Mouse (Mus musculus): ENCODE measurements around the gene Snrpa. TPM values are rescaled to one million over a fixed set of nuclear protein-coding genes. Genes with fewer than 3 reads are reported as not detected.
A peak's percentile ranks its signal among the peaks of the same experiment; 100 is the strongest.

Snrpa gene
- total and polyA plus RNA-seq, 3 experiments: 67.1 to 233 (median 123) TPM

- Histone ChIP-seq H3K79me2 (replicated peaks; ENCODE audit: control insufficient read depth, extremely low read depth, insufficient read depth, poor library complexity, severe bottlenecking) (peaks cover 14% of the 10 kb centered on the region; the same call in 1 of the 2 replicates), H3K27me3 (replicated peaks) (no peaks in the 10 kb centered on the region), H3K9ac (ENCODE audit: insufficient read depth, low read depth) (peak overlapping the region; percentile 22; the same call in 1 of the 2 replicates), H3K27ac (ENCODE audit: insufficient read depth, low read depth) (peak overlapping the region; percentile 1; the same call in 1 of the 2 replicates), H3K4me2 (ENCODE audit: insufficient read depth, low read depth, poor library complexity, severe bottlenecking) (peak overlapping the region; percentile 78), H3K4me1 (ENCODE audit: control insufficient read depth in 1 of 2, insufficient read depth in 2 of 2) (peaks cover 19 to 63% of the 10 kb centered on the region in 2 experiments), H3K36me3 (replicated peaks in 1 of 2; ENCODE audit: control insufficient read depth in 1 of 2, insufficient read depth in 1 of 2, low read length in 1 of 2) (peaks cover 0 to 36% of the 10 kb centered on the region in 2 experiments), H3K4me3 (replicated peaks in 1 of 3; ENCODE audit: low read depth in 2 of 3, low read length in 2 of 3, poor library complexity in 1 of 3) (peak overlapping the region; percentile 16 to 47 (median 30)), H3K9me3 (replicated peaks; ENCODE audit: low read length) (no peaks in the 10 kb centered on the region)
- in situ Hi-C loops (cut with MboI; ENCODE audit: low pct_ligation_motif_present, low pct_unique_long_range_greater_than_20kb, low sequenced_read_pairs): loop anchor here (5.0 kb wide), 2 partner anchors 33 to 63 kb away; no protein-coding TSS in a partner anchor
- dilution Hi-C loops (cut with MboI; ENCODE audit: extremely low pct_ligation_motif_present, extremely low pct_unique_long_range_greater_than_20kb, low sequenced_read_pairs): no loop called here
- TF ChIP-seq ETS1 (conservative IDR thresholded peaks at IDR 0.05; ENCODE audit: low read depth, low read length) (peak; percentile 88), USF2 (conservative IDR thresholded peaks at IDR 0.05; ENCODE audit: low read depth, low read length) (no peak), EP300 (IDR thresholded peaks at IDR 0.05; ENCODE audit: low read length) (no peak), BHLHE40 (IDR thresholded peaks at IDR 0.05; ENCODE audit: low read depth, low read length) (peak; percentile 33; the same call in 1 of the 2 replicates), TCF12 (IDR thresholded peaks at IDR 0.05; ENCODE audit: low read depth, low read length) (peak; percentile 45; the same call in 1 of the 2 replicates), NRF1 (IDR thresholded peaks at IDR 0.05; ENCODE audit: low read depth, low read length) (peak; percentile 77), MXI1 (IDR thresholded peaks at IDR 0.05; ENCODE audit: low read depth, low read length) (peak; percentile 32; the same call in 1 of the 2 replicates), CHD1 (IDR thresholded peaks at IDR 0.05; ENCODE audit: low read depth, low read length) (peak; percentile 90; the same call in 1 of the 2 replicates), SIN3A (IDR thresholded peaks at IDR 0.05; ENCODE audit: low read length) (peak; percentile 81), E2F4 (IDR thresholded peaks at IDR 0.05; ENCODE audit: insufficient replicate concordance, low read depth, low read length) (no peak), PAX5 (IDR thresholded peaks at IDR 0.05; ENCODE audit: low read length) (no peak), POLR2AphosphoS2 (IDR thresholded peaks at IDR 0.05; ENCODE audit: low read depth, low read length) (no peak)
- peak; percentile 18 for DNase-seq (ENCODE audit: extremely low read depth)
These were observed 29.0 kb upstream of the Snrpa start for GRCm38 (mm10) chr7:27224877-27225575.

GRCm38 (mm10) chr7:27222538-27222937 is 26.5 kb upstream of the Snrpa start:
- Histone ChIP-seq H3K4me3 (replicated peaks in 1 of 3; ENCODE audit: low read depth in 2 of 3, low read length in 2 of 3, poor library complexity in 1 of 3) (no peak overlapping the region), H3K9me3 (replicated peaks; ENCODE audit: low read length) (no peaks in the 10 kb centered on the region), H3K79me2 (replicated peaks; ENCODE audit: control insufficient read depth, extremely low read depth, insufficient read depth, poor library complexity, severe bottlenecking) (peaks cover 14% of the 10 kb centered on the region; the same call in 1 of the 2 replicates), H3K4me1 (ENCODE audit: control insufficient read depth in 1 of 2, insufficient read depth in 2 of 2) (peaks cover 19 to 58% of the 10 kb centered on the region in 2 experiments), H3K27me3 (replicated peaks) (no peaks in the 10 kb centered on the region), H3K36me3 (replicated peaks in 1 of 2; ENCODE audit: control insufficient read depth in 1 of 2, insufficient read depth in 1 of 2, low read length in 1 of 2) (peaks cover 8 to 54% of the 10 kb centered on the region in 2 experiments), H3K27ac (ENCODE audit: insufficient read depth, low read depth) (no peak overlapping the region), H3K9ac (ENCODE audit: insufficient read depth, low read depth) (no peak overlapping the region), H3K4me2 (ENCODE audit: insufficient read depth, low read depth, poor library complexity, severe bottlenecking) (no peak overlapping the region)
- in situ Hi-C loops (cut with MboI; ENCODE audit: low pct_ligation_motif_present, low pct_unique_long_range_greater_than_20kb, low sequenced_read_pairs): no loop called here
- dilution Hi-C loops (cut with MboI; ENCODE audit: extremely low pct_ligation_motif_present, extremely low pct_unique_long_range_greater_than_20kb, low sequenced_read_pairs): no loop called here
- no peak for DNase-seq (ENCODE audit: extremely low read depth)
- no peak for TF ChIP-seq MEF2A (IDR thresholded peaks at IDR 0.05; ENCODE audit: borderline replicate concordance, low read depth, low read length)
- no peak for TF ChIP-seq KAT2A (IDR thresholded peaks at IDR 0.05; ENCODE audit: insufficient replicate concordance, low read length)
- TF ChIP-seq MYC (IDR thresholded peaks at IDR 0.05; ENCODE audit: low read depth, low read length): no peak
- TF ChIP-seq ZMIZ1 (IDR thresholded peaks at IDR 0.05; ENCODE audit: low read depth, low read length): no peak
- TF ChIP-seq PAX5 (IDR thresholded peaks at IDR 0.05; ENCODE audit: low read length): no peak
- no peak for TF ChIP-seq ELF1 (IDR thresholded peaks at IDR 0.05; ENCODE audit: low read depth, low read length)
- no peak for TF ChIP-seq GABPA (IDR thresholded peaks at IDR 0.05; ENCODE audit: insufficient replicate concordance, low read depth, low read length)
- TF ChIP-seq E2F4 (IDR thresholded peaks at IDR 0.05; ENCODE audit: insufficient replicate concordance, low read depth, low read length): no peak
- TF ChIP-seq CHD2 (IDR thresholded peaks at IDR 0.05; ENCODE audit: low read length): no peak
- TF ChIP-seq TBP (conservative IDR thresholded peaks at IDR 0.05; ENCODE audit: low read depth, low read length): no peak

All from CH12.LX (cell line).